Mouse (Mus musculus): ENCODE results near the gene Baiap2l1. TPM values are rescaled to one million over a fixed set of nuclear protein-coding genes. Genes with fewer than 3 reads are reported as not detected.
A peak's percentile ranks its signal among the peaks of the same experiment; 100 is the strongest.

Baiap2l1 gene
- polyA plus RNA-seq, 1 experiment = 68.8 TPM

DNA sequence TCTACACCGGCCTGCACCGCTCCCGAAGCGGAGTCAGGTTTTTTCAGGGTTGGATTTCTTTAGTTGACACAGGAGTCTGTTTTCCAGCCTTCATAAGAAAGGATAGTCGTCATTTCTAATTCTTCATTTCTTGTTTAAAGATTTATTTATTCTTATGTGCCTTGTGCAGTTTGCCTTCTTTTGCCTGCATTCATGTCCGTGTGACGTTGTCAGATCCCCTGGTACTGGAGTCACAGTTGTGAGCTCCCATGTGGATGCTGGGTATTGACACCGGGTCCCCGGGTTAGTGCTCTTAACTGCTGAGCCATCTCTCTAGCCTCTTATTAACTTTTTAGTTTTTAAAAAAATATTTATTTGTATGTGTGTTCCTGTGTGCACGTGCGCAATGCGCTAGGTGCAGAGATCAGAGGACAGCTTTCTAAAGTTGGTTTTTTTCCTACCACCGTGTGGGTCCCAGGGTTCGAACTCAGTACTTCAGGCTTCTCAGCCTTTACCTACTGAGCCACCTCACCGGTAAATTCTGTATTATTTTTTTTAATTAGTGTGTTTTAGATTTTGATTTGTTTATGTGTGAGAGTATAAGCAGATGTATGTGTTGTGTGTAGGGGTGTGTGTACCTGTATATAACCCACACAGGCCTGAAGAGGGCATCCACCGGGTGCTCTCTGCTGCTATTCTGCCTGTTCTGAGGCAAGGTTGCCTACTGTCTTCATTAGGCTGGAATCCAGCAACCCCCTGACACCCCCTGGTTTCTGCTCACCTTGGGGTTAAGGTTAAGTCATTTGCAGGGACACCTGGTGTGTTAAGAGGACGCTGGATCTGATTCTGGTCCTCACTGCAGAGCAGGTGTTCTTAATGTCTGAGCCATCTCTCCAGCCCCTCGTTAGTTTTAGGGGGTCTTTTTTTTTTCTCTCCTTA is 133.8 kb downstream of the Baiap2l1 start:
- H3K4me3 ChIP-seq = peak overlapping the region; percentile 66
- no peaks in the 10 kb centered on the region for H3K27me3 ChIP-seq (ENCODE audit: control insufficient read depth, insufficient read depth, insufficient read length)
- no peaks in the 10 kb centered on the region for H3K36me3 ChIP-seq (ENCODE audit: control insufficient read depth, insufficient read depth)
- no peak for TF ChIP-seq TCF12 (IDR thresholded peaks at IDR 0.05; ENCODE audit: insufficient read depth, poor library complexity, severe bottlenecking)
- TF ChIP-seq MYOG (IDR thresholded peaks at IDR 0.05; ENCODE audit: control insufficient read depth in 1 of 3, insufficient read depth in 1 of 3, insufficient read length in 2 of 3, low read depth in 2 of 3) = no peak
- no peak for TF ChIP-seq TCF3 (IDR thresholded peaks at IDR 0.05; ENCODE audit: insufficient read length, low read depth)
- no peak for TF ChIP-seq E2F4 (IDR thresholded peaks at IDR 0.05; ENCODE audit: insufficient read depth)
- no peak for TF ChIP-seq CEBPB (IDR thresholded peaks at IDR 0.05; ENCODE audit: insufficient read depth, poor library complexity, severe bottlenecking)
- TF ChIP-seq REST (IDR thresholded peaks at IDR 0.05; ENCODE audit: insufficient read depth, insufficient read length) = no peak
- TF ChIP-seq MYOD1 (IDR thresholded peaks at IDR 0.05; ENCODE audit: control insufficient read depth in 1 of 3, insufficient read length in 2 of 3, low read depth in 2 of 3) = no peak
- no peak for TF ChIP-seq USF1 (IDR thresholded peaks at IDR 0.05; ENCODE audit: low read depth)
- TF ChIP-seq MAX (IDR thresholded peaks at IDR 0.05; ENCODE audit: low read depth) = no peak
- TF ChIP-seq POLR2A (IDR thresholded peaks at IDR 0.05; ENCODE audit: insufficient read length, low read depth) = no peak
- no peak for TF ChIP-seq SRF (IDR thresholded peaks at IDR 0.05; ENCODE audit: control insufficient read depth, insufficient read length, low read depth)
- no peak for TF ChIP-seq POLR2AphosphoS2 (IDR thresholded peaks at IDR 0.05; ENCODE audit: insufficient read length, low read depth)
- peak overlapping the region; percentile 69 for H3ac ChIP-seq (ENCODE audit: control insufficient read depth, insufficient read length)
- no peaks in the 10 kb centered on the region for H3K79me2 ChIP-seq (ENCODE audit: control insufficient read depth, insufficient read depth)
- H3K4me2 ChIP-seq (ENCODE audit: low read depth) = peak overlapping the region; percentile 71

DNA sequence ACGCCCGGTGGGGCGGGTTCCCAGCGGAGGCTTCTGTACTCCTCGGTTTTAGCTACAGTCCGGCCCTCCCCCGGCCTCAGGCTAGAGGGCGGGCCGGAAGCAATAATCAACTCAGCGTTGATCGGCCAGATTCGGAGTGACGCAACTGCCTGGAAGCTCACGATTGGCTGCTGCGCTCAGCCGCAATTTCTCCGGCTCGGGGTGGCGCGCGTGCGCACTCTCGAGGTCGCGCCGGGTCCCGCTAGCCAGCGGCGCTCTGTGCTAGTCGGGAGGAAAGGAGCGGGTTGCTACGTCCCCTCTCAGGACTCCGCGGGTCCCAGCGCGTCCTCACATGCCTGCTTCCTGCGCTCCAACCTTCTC is 134.4 kb downstream of the Baiap2l1 start, which contains the start of gene Tecpr1:
Tecpr1 (minus strand) TSS at position 113 of the 360 bp plus-strand sequence.
- Histone ChIP-seq H3ac (ENCODE audit: control insufficient read depth, insufficient read length) (peak within 1 kb of the TSS; percentile 69), H3K79me2 (ENCODE audit: control insufficient read depth, insufficient read depth) (no peaks in the 10 kb centered on the region), H3K4me2 (ENCODE audit: low read depth) (peak within 1 kb of the TSS; percentile 71), H3K36me3 (ENCODE audit: control insufficient read depth, insufficient read depth) (no peaks in the 10 kb centered on the region), H3K27me3 (ENCODE audit: control insufficient read depth, insufficient read depth, insufficient read length) (no peaks in the 10 kb centered on the region), H3K4me3 (peak within 1 kb of the TSS; percentile 66)
- TF ChIP-seq POLR2A (IDR thresholded peaks at IDR 0.05; ENCODE audit: insufficient read length, low read depth) = peak; percentile 98
- peak; percentile 94 for TF ChIP-seq POLR2AphosphoS2 (IDR thresholded peaks at IDR 0.05; ENCODE audit: insufficient read length, low read depth)
- TF ChIP-seq TCF12 (IDR thresholded peaks at IDR 0.05; ENCODE audit: insufficient read depth, poor library complexity, severe bottlenecking) = no peak

DNA sequence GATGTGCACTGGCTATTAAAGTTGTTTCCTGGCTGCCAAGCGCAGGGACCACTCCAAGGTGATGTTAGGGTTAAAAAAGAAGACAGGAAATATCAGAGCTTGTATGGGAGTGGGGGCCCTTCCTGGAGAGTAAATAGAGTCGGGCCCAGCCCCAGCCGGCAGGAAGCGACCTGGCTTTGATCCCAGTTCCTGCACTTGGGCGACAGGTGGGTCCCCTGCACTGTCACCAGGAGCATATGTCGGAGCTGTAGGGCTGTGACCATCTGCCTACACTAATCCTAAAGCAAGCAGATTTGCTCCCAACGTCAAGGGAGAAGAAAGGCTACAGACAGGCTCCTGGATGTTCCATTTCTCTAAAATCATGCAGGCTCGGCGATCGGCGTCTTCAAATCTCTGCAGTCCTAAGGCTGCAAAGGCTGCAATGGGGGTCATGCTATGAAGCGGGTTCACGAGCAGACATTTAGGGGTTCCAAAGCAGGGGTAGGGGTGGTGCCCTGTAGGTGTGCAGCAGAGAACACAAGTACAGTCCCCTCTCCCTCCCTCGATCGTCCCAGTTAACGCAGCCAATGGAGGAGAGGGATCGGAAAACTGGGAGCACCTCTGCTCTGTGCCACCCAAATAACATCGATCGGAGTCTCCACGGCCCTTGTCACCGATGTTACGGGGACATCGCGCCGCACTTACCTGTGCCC is 135.0 kb downstream of the Baiap2l1 start:
- no peak for TF ChIP-seq TCF12 (IDR thresholded peaks at IDR 0.05; ENCODE audit: insufficient read depth, poor library complexity, severe bottlenecking)
- no peak for TF ChIP-seq USF1 (IDR thresholded peaks at IDR 0.05; ENCODE audit: low read depth)
- TF ChIP-seq MYOG (IDR thresholded peaks at IDR 0.05; ENCODE audit: control insufficient read depth in 1 of 3, insufficient read depth in 1 of 3, insufficient read length in 2 of 3, low read depth in 2 of 3) = peak in 1 of 3 experiments; percentile 55
- peak in 2 of 3 experiments; percentile 36 to 55 for TF ChIP-seq MYOD1 (IDR thresholded peaks at IDR 0.05; ENCODE audit: control insufficient read depth in 1 of 3, insufficient read length in 2 of 3, low read depth in 2 of 3)
- TF ChIP-seq MAX (IDR thresholded peaks at IDR 0.05; ENCODE audit: low read depth) = no peak
- TF ChIP-seq CEBPB (IDR thresholded peaks at IDR 0.05; ENCODE audit: insufficient read depth, poor library complexity, severe bottlenecking) = no peak

DNA sequence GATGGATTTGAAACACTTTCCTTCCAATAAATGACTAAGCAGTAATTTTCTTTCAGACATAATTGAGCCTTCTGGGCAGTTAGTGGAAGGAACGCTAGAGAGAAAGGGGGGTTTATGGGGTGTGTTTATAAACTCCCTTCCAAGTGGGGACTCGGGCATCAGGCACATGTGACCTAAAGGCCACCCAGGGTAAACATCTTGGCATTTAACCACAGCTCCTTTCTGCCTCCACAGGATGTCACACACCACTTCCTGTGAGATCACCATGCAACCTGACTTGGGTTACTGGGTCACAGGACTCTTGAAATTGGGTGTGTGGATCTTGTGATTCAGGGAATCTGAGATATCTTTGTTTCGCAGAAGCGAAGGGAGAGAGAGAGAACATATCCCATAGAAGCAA is 136.6 kb downstream of the Baiap2l1 start:
- TF ChIP-seq E2F4 (IDR thresholded peaks at IDR 0.05; ENCODE audit: insufficient read depth) (no peak), REST (IDR thresholded peaks at IDR 0.05; ENCODE audit: insufficient read depth, insufficient read length) (no peak), POLR2AphosphoS2 (IDR thresholded peaks at IDR 0.05; ENCODE audit: insufficient read length, low read depth) (no peak), USF1 (IDR thresholded peaks at IDR 0.05; ENCODE audit: low read depth) (peak; percentile 21), SRF (IDR thresholded peaks at IDR 0.05; ENCODE audit: control insufficient read depth, insufficient read length, low read depth) (no peak), TCF3 (IDR thresholded peaks at IDR 0.05; ENCODE audit: insufficient read length, low read depth) (no peak), MYOG (IDR thresholded peaks at IDR 0.05; ENCODE audit: control insufficient read depth in 1 of 3, insufficient read depth in 1 of 3, insufficient read length in 2 of 3, low read depth in 2 of 3) (no peak)
- H3K27me3 ChIP-seq (ENCODE audit: control insufficient read depth, insufficient read depth, insufficient read length) = no peaks in the 10 kb centered on the region
- no peak overlapping the region for H3ac ChIP-seq (ENCODE audit: control insufficient read depth, insufficient read length)
- H3K36me3 ChIP-seq (ENCODE audit: control insufficient read depth, insufficient read depth) = no peaks in the 10 kb centered on the region
- H3K79me2 ChIP-seq (ENCODE audit: control insufficient read depth, insufficient read depth) = no peaks in the 10 kb centered on the region
- H3K4me2 ChIP-seq (ENCODE audit: low read depth) = peak overlapping the region; percentile 8
- no peak overlapping the region for H3K4me3 ChIP-seq

More for the DNA sequence above, 135.0 kb downstream of the Baiap2l1 start:
- Histone ChIP-seq H3K4me2 (ENCODE audit: low read depth) (peak overlapping the region; percentile 71), H3K79me2 (ENCODE audit: control insufficient read depth, insufficient read depth) (no peaks in the 10 kb centered on the region), H3K4me3 (peak overlapping the region; percentile 66), H3K27me3 (ENCODE audit: control insufficient read depth, insufficient read depth, insufficient read length) (no peaks in the 10 kb centered on the region), H3K36me3 (ENCODE audit: control insufficient read depth, insufficient read depth) (no peaks in the 10 kb centered on the region), H3ac (ENCODE audit: control insufficient read depth, insufficient read length) (peak overlapping the region; percentile 69)

DNA sequence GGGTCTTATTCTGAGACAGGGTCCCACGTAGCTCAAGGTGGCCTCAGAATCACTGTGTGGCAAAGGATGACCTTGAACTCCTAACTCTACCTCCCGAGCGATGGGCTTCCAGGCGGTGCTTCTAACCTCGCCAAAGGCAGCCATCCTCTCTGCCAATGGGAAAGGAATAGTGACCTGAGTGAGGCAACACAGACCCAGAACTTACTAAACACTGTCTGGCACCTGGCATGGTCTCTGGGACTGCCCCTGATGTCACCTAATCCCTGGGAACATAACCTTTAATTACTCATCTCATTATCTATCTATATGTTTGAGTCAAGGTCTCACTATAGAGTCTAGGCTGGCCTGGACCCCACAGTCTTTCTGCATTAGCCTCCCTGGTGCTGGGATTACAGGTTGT is 138.0 kb downstream of the Baiap2l1 start:
- no peak overlapping the region for H3ac ChIP-seq (ENCODE audit: control insufficient read depth, insufficient read length)
- no peak overlapping the region for H3K4me2 ChIP-seq (ENCODE audit: low read depth)
- TF ChIP-seq MYOD1 (IDR thresholded peaks at IDR 0.05; ENCODE audit: control insufficient read depth in 1 of 3, insufficient read length in 2 of 3, low read depth in 2 of 3) (no peak), MYOG (IDR thresholded peaks at IDR 0.05; ENCODE audit: control insufficient read depth in 1 of 3, insufficient read depth in 1 of 3, insufficient read length in 2 of 3, low read depth in 2 of 3) (no peak), CEBPB (IDR thresholded peaks at IDR 0.05; ENCODE audit: insufficient read depth, poor library complexity, severe bottlenecking) (no peak), POLR2AphosphoS2 (IDR thresholded peaks at IDR 0.05; ENCODE audit: insufficient read length, low read depth) (no peak), REST (IDR thresholded peaks at IDR 0.05; ENCODE audit: insufficient read depth, insufficient read length) (no peak)
- H3K36me3 ChIP-seq (ENCODE audit: control insufficient read depth, insufficient read depth) = no peaks in the 10 kb centered on the region
- no peaks in the 10 kb centered on the region for H3K79me2 ChIP-seq (ENCODE audit: control insufficient read depth, insufficient read depth)
- H3K27me3 ChIP-seq (ENCODE audit: control insufficient read depth, insufficient read depth, insufficient read length) = no peaks in the 10 kb centered on the region
- no peak overlapping the region for H3K4me3 ChIP-seq

All from myocyte (in vitro differentiated cells).